Mouse (Mus musculus) limb, embryonic 11.5 days (tissue): ENCODE data around the gene Heatr4. TPM values are rescaled to one million over a fixed set of nuclear protein-coding genes. Genes with fewer than 3 reads are reported as not detected.
"Not testable (repeated sequence)": the region's sequence is repeated elsewhere in the genome, so short reads cannot be mapped to it uniquely, and the experiment has no call there.

Source experiments
- ATAC-seq: fragments of 200-750 bp; cut with Nextera tagmentation; 2 replicates; pipeline ENCODE4 v1.8.0; 2017; ENCODE audit warnings: low read depth; ENCODE audit not compliant: insufficient number of reproducible peaks, low FRiP score, low TSS enrichment
- DNase-seq: peaks from one replicate; pipeline ENCODE4 v3.0.0-alpha.2; 2015; ENCODE audit warnings: low spot score
- H3K27ac ChIP-seq: fragments of 300-500 bp; sonication (generic); replicated peaks from 2 replicates; pipeline ENCODE4 v1.5.1; 2014; ENCODE audit warnings: low read depth, mild to moderate bottlenecking, low read length
- H3K27me3 ChIP-seq: fragments of 300-500 bp; sonication (generic); 2 replicates; pipeline ENCODE4 v1.6.1; 2014; ENCODE audit warnings: mild to moderate bottlenecking, low read length, mixed read lengths; ENCODE audit not compliant: control insufficient read depth, insufficient read depth
- H3K36me3 ChIP-seq: fragments of 300-500 bp; sonication (generic); 2 replicates; pipeline ENCODE4 v1.6.1; 2014; ENCODE audit warnings: mild to moderate bottlenecking, low read length, moderate library complexity, mixed read lengths; ENCODE audit not compliant: control insufficient read depth, insufficient read depth
- H3K4me1 ChIP-seq: fragments of 300-500 bp; sonication (generic); 2 replicates; pipeline ENCODE4 v1.6.1; 2014; ENCODE audit warnings: low read length, mixed read lengths; ENCODE audit not compliant: control insufficient read depth, insufficient read depth
- H3K4me2 ChIP-seq: fragments of 300-500 bp; sonication (generic); 2 replicates; pipeline ENCODE4 v1.6.1; 2014; ENCODE audit warnings: low read depth, mild to moderate bottlenecking, moderate library complexity; ENCODE audit not compliant: severe bottlenecking
- H3K4me3 ChIP-seq: fragments of 300-500 bp; sonication (generic); 2 replicates; pipeline ENCODE4 v1.5.1; 2014; ENCODE audit warnings: low read depth, low read length
- H3K9ac ChIP-seq: fragments of 300-500 bp; sonication (generic); 2 replicates; pipeline ENCODE4 v1.6.1; 2014; ENCODE audit warnings: mild to moderate bottlenecking, low read length
- H3K9me3 ChIP-seq: fragments of 300-500 bp; sonication (generic); 2 replicates; pipeline ENCODE4 v1.6.1; 2016; ENCODE audit warnings: low read length; ENCODE audit not compliant: control insufficient read depth
- WGBS: fragments of 180-500 bp; shearing (Covaris S2); extraction: QIAGEN DNeasy Blood & Tissue Kit; methylation state at CpG from one replicate; pipeline ENCODE4 v1.1.7; 2014; 5-methylcytosine and 5-hydroxymethylcytosine counted together
- polyA plus RNA-seq: library from polyadenylated mRNA; unstranded; fragments of >200 nt; fragmentation: Nextera tagmentation; extraction: Ambion mirVana; gene quantifications from 2 replicates; pipeline ENCODE4 v1.2.1, GENCODE M21; 2014

Heatr4 gene
- 0.06 TPM in 1 of 2 replicates, not detected in the other for polyA plus RNA-seq

DNA sequence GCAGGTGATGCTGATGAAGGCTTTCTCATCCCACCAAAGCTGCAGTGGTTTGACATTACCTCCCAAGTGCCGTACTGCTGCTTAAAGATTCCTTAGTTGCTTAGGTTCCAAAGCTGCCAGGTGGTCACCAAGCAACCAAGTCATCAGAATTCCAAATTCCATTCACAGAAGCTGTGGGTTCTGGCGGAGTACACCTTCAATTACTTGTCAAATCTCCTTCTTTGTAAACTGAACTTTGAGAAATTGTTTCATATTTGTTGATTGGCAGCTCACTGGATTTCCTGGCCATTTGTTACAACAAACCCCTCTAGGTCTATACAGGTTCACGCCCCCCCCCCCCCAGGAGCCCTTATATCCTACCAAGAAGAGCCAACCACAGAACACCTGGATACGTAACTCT is at the start of gene Heatr4:
Heatr4 (minus strand) TSS at position 101 of the 400 bp plus-strand sequence.
- ATAC-seq (no peak), DNase-seq (no peak)
- Histone ChIP-seq H3K9me3 (no peaks in the 10 kb centered on the region), H3K4me2 (no peak within 1 kb of the TSS), H3K9ac (no peak within 1 kb of the TSS), H3K36me3 (no peaks in the 10 kb centered on the region), H3K27me3 (no peaks in the 10 kb centered on the region), H3K4me3 (no peak within 1 kb of the TSS), H3K27ac (no peak within 1 kb of the TSS), H3K4me1 (no peaks in the 10 kb centered on the region)
- WGBS: 85% methylated on average over 4 of the region's 4 CpGs

DNA sequence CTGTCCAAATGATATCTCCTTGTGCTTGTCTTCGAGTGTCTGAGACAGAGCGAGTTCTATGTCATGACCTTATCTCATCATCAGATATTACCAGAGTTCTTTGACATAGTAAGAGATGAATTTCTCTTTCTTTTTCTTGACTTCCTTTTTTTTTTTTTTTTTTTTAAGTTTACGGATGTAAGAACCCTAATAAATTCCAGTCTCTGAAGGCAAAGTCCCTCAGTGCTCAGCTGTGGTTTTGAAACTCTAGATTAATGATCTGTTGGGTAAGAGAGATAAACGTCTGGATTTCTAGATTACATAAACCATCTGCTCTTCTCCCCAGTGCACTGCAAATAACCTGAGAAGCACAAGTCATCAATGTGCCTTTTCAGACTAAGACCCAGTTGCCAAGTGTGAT is 49.5 kb upstream of the Heatr4 start:
- no peaks in the 10 kb centered on the region for H3K36me3 ChIP-seq
- no peak overlapping the region for H3K27ac ChIP-seq
- ATAC-seq (no peak), DNase-seq (no peak)
- H3K9ac ChIP-seq: no peak overlapping the region
- no peaks in the 10 kb centered on the region for H3K27me3 ChIP-seq
- no peaks in the 10 kb centered on the region for H3K9me3 ChIP-seq
- WGBS: 57% methylated on average over 4 of the region's 4 CpGs
- no peak overlapping the region for H3K4me3 ChIP-seq
- H3K4me2 ChIP-seq: no peak overlapping the region
- no peaks in the 10 kb centered on the region for H3K4me1 ChIP-seq

DNA sequence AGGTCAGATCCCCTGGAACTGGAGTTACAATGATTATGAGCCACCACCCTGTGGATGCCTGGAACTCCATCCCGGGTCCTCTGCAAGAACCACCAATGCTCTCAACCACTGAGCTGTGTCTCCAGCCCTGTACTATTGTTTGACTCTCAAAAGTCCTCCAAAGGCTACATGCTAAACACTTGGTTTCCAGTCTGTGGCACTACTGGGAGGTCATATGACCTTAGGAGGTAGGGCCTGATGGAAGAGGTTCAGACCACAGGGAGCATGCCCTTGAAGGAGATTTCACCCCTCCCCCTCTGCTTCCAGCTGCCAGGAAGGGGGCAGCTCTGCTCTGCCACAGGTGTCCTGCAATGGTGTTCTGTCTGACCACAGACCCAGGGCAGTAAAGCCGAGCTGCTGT is 48.6 kb upstream of the Heatr4 start:
- not testable (repeated sequence) for H3K27me3 ChIP-seq, H3K9me3 ChIP-seq, H3K4me3 ChIP-seq, ATAC-seq, H3K9ac ChIP-seq, H3K4me1 ChIP-seq, H3K4me2 ChIP-seq, DNase-seq, H3K36me3 ChIP-seq, H3K27ac ChIP-seq
- WGBS: 79% methylated on average over 2 of the region's 2 CpGs

DNA sequence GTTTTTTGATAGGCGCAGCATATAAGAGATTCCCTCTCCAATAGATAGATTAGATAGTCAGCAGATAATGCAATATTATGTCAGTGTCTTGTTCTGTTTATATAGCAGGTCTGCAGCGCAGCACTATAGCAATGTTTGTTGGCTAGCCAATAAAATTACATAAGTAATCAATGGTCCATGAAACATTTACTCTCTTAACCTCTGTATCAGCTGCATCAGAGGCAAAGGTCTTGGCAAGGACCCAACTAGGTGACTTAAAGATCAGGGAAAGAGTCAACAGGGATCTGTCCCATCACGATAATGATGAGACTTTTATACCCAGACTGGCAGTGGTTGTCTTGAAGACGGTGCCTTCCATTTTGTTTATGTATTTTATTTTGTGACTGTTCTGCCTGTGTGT is 48.2 kb upstream of the Heatr4 start:
- Histone ChIP-seq H3K27me3 (no peaks in the 10 kb centered on the region), H3K4me2 (no peak overlapping the region), H3K27ac (no peak overlapping the region), H3K36me3 (no peaks in the 10 kb centered on the region), H3K4me3 (no peak overlapping the region), H3K4me1 (no peaks in the 10 kb centered on the region), H3K9me3 (no peaks in the 10 kb centered on the region), H3K9ac (no peak overlapping the region)
- DNase-seq (no peak), ATAC-seq (no peak)
- WGBS: 93% methylated on average over 4 of the region's 4 CpGs

DNA sequence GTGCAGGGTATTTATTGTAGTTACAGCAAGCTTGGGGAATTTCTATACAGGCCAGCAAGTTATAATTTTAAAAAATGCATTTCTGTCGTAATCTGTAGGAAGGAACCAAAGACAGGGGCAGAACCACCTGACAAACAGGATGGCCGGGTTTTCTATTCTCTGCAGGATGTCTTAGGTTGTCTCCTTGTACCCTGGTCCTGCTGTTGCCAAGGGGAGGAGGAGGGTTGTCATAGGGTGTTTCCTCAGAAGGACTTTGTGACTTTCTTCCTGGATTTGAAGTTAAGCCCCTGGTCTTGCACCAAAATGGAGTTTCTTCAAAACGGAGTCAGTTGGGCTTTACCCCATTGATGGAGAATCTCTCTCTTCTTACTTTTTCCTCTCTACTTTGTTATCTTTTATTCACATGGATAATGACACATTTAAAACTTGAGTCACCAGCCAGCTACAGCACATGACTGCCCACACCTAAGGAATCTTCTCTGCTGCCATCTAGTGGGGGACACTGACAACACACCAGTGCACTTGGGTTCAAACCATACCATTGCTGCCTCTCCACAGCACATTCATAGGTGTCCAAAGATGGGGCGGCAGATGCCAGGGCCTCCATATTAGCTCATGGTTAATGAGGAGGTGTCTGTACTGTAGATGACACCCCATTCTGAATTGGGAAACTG is 46.1 kb upstream of the Heatr4 start:
- Histone ChIP-seq H3K4me1 (no peaks in the 10 kb centered on the region), H3K4me3 (no peak overlapping the region), H3K4me2 (no peak overlapping the region), H3K27ac (no peak overlapping the region), H3K9me3 (no peaks in the 10 kb centered on the region), H3K36me3 (no peaks in the 10 kb centered on the region), H3K9ac (no peak overlapping the region), H3K27me3 (no peaks in the 10 kb centered on the region)
- peak; percentile 81 for DNase-seq
- 72% methylated on average over 4 of the region's 4 CpGs for WGBS
- ATAC-seq: peak; percentile 39; the same call in 1 of the 2 replicates

DNA sequence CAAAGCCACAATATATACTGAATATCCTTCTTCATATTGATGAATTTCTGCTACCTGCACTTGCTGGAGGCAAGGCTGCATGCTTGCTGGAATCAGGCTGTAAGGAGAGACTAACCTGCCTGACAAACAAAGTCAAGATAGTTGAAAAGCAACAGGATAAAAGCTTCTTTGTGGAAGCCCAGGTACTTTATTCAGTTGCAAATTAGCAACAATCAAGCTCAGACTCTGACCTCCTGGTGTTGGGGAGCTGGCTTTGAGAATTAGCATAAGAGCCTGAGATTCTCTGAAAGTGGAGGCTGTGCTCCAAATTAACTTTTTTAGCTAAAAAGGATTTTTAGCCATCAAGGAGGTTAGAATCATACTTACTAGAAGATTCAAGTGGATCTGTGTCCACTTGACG is 44.4 kb upstream of the Heatr4 start:
- ATAC-seq, H3K9ac ChIP-seq, H3K27ac ChIP-seq, DNase-seq, H3K4me1 ChIP-seq, H3K27me3 ChIP-seq, H3K4me3 ChIP-seq, H3K9me3 ChIP-seq, H3K36me3 ChIP-seq, H3K4me2 ChIP-seq: not testable (repeated sequence)
- 92% methylated on average over 1 of the region's 1 CpGs for WGBS

DNA sequence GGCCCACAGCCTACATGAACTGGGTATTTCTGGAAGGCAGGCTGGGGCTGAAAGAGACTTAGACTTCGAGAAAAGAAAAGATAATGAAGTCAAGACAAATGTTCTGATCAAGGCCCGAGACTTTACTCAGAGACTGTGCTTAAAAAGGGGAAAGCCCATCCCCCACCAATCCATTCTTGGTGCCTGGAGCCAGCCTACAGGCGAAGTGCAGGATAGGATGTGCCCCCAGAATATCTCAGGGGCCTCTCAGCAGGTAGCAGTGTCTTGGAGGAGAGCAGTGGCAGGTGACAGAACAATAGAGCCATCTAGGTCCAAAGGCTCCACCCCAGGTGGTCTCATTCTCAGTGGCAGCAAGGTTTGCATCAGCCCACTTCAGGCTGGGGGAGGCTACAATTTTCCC is 43.7 kb upstream of the Heatr4 start:
- H3K9ac ChIP-seq, DNase-seq, H3K36me3 ChIP-seq, H3K27me3 ChIP-seq, H3K27ac ChIP-seq, ATAC-seq, H3K4me3 ChIP-seq, H3K9me3 ChIP-seq, H3K4me2 ChIP-seq, H3K4me1 ChIP-seq: not testable (repeated sequence)
- 72% methylated on average over 3 of the region's 3 CpGs for WGBS

DNA sequence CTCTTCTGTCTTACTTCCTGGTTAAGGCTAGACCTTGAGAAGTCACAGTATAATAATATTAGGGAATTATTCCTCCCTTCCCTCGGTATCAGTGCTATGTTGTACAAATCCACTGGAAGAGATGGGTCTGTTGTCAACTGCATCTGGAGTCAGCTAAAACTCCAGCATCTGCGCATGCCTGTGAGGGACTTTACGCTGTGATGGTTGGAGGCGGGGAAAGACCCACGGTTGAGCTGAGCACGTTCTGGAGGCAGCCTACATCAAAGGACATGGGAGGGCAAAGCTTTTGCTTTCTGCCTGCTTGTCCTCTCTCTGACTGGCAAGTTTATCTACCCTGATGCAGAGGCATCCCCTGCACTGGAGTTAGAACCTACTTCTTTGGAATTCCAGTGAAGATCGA is 41.2 kb upstream of the Heatr4 start:
- Histone ChIP-seq H3K36me3 (no peaks in the 10 kb centered on the region), H3K4me1 (no peaks in the 10 kb centered on the region), H3K9ac (no peak overlapping the region), H3K27me3 (no peaks in the 10 kb centered on the region), H3K27ac (no peak overlapping the region), H3K4me2 (no peak overlapping the region), H3K9me3 (no peaks in the 10 kb centered on the region), H3K4me3 (no peak overlapping the region)
- 85% methylated on average over 7 of the region's 7 CpGs for WGBS
- no peak for DNase-seq
- ATAC-seq: no peak
